Mouse (Mus musculus): ENCODE results near the gene Tlx1.

Tlx1 gene

DNA sequence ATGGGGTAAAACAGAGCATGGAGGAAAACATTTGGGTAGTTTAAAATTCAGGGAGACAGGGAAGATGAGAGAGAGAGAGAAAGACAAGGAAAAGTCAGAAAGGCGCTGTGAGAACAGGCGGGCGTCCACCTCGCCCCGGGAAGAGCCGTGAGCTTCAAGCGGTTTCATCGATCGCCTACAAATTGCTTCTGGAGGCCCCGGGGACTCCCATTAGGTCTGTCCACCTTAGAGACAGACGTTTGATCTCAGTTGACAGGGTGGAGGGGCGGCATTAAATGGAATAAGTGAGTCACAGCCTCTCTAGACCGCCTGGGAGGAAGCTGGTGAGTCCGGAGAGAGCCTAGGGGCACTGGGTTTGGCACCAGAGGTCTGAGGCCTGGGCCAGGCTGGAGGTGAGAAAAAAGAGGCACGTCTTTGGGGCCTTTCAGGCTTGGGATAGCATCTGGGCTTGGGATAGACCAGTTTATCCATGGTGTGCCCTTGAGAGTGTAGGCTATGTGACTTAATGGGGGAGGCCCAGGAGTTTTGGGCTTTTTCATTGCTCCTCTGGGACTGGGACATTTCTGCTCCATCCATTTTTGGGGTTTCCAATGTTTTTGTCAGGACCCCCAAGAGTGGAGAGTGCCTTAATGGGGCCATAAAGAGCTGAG, 4.8 kb downstream of the Tlx1 start:
- in situ Hi-C loops (cut with MboI; ENCODE audit: low pct_unique_long_range_greater_than_20kb in 1 of 2, low sequenced_read_pairs in 2 of 2, unreplicated experiment in 1 of 2) = loop anchor here (10.0 kb wide), 2 partner anchors 50 to 580 kb away; no protein-coding TSS in a partner anchor

DNA sequence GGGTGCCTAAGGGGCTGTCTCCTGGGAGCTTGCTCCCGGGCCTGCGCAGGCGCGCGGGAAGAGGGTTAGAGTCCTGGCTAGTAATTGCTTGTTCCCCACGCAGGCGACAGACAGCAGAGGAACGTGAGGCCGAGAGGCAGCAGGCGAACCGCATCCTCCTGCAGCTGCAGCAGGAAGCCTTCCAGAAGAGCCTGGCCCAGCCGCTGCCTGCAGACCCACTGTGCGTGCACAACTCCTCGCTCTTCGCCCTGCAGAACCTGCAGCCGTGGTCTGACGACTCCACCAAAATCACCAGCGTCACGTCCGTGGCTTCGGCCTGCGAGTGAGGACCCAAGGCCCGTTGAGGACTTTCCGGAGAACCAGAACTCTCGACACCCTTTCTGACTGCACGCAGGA, 5.3 kb downstream of the Tlx1 start:
- in situ Hi-C loops (cut with MboI; ENCODE audit: low pct_unique_long_range_greater_than_20kb in 1 of 2, low sequenced_read_pairs in 2 of 2, unreplicated experiment in 1 of 2) = loop anchor here (10.0 kb wide), 2 partner anchors 51 to 579 kb away; no protein-coding TSS in a partner anchor

DNA sequence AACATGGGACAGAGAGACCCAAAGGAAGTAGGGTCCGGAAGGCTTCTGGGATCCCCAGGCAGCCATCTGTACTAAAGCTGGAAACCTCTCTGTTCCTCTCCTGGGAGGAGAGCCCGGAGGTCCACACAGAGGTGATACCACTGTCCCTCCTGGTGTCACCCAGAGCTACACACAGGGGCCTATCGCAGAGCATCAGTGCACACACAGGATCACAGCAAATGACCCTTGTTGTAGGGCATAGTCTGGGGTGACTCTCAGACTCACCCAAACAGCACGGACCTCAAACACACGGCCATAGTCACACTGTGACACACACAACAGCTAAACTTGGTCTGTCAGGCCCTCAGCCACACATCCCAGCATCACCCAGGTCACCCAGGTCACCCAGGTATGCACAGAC, 5.9 kb downstream of the Tlx1 start:
- in situ Hi-C loops (cut with MboI; ENCODE audit: low pct_unique_long_range_greater_than_20kb in 1 of 2, low sequenced_read_pairs in 2 of 2, unreplicated experiment in 1 of 2) = loop anchor here (10.0 kb wide), 2 partner anchors 52 to 578 kb away; no protein-coding TSS in a partner anchor

DNA sequence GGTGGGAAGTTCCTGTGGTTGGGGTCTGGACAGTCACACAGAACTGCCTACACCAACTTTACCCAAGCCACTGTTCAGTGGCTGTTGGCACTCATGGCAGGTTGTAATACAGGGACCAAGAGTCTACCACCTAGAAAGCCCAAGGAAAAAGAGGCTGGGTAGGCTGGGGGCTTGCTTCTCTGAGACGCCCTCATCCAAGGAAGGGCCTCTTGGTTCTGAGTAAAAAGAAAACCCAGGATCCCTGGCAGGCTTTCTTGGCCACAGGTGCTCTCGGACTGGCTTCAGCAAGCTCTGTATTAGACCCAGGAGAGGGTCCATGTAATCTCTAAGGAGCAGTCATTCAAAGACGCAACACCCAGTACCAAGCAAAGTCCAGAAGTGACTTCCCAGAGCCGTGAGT, 7.7 kb downstream of the Tlx1 start:
- in situ Hi-C loops (cut with MboI; ENCODE audit: low pct_unique_long_range_greater_than_20kb in 1 of 2, low sequenced_read_pairs in 2 of 2, unreplicated experiment in 1 of 2) = loop anchor here (10.0 kb wide), 2 partner anchors 53 to 577 kb away; no protein-coding TSS in a partner anchor

DNA sequence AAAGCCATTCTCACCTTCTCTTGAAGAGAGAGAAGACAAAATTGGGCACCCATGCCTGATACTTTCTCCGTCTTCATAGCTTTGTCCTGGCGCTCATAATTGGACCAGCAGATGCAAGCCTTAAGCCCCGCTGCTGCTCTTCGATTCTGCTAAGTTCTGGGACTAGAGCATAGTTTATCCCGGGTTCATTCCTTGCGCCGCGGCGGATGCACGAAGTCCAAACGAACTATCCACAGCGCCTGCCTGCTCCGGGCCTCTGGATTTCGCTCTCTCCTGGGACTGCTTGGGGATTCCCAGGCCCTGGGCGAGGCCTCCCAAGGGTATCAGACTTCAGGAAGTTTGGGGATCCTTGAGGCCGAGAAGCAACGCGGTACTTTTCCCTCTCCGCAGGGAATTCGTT, 8.4 kb downstream of the Tlx1 start:
- in situ Hi-C loops (cut with MboI; ENCODE audit: low pct_unique_long_range_greater_than_20kb in 1 of 2, low sequenced_read_pairs in 2 of 2, unreplicated experiment in 1 of 2) = loop anchor here (10.0 kb wide), 2 partner anchors 54 to 576 kb away; no protein-coding TSS in a partner anchor

DNA sequence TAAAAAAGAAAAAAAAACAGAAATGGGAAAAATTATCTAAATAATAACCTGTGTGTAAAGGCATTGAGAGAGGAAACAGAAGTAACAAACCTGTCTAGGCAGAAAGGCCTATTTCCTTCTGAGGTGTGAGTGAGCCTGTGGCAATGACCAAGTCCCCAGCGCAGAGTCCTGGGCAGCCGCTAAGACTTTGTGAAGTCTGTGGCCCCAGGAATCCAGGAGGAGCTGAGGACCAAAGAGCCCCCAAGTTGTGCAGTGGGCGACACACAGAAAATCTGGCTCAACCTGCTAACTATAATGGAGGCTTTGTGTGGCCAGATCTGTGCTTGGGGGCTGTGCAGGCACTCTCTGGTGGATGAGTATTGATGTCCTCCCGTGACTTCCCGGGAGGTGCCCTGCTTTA, 9.0 kb downstream of the Tlx1 start:
- in situ Hi-C loops (cut with MboI; ENCODE audit: low pct_unique_long_range_greater_than_20kb in 1 of 2, low sequenced_read_pairs in 2 of 2, unreplicated experiment in 1 of 2) = loop anchor here (10.0 kb wide), 2 partner anchors 55 to 575 kb away; no protein-coding TSS in a partner anchor

DNA sequence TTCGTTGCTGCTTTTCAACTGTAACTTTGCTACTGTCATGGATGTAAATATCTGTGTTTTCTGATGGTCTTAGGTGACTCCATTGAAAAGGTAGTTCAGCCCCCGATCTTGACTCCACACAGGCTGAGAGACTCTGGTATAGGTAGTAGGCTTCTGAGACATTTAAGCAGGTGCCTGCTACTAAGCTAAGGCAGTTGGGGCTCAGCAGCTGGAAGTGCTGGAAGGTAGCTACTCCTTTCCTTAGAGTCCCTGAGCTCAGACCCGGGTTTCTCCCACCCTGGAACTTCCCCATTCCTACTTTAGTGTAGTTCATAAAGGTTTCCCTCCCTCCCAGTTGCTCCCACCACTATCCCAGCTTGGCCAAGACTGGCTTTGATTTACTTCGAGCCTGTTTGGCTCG, 9.5 kb downstream of the Tlx1 start:
- in situ Hi-C loops (cut with MboI; ENCODE audit: low pct_unique_long_range_greater_than_20kb in 1 of 2, low sequenced_read_pairs in 2 of 2, unreplicated experiment in 1 of 2) = loop anchor here (5.0 to 10.0 kb wide), 3 partner anchors 38 to 575 kb away; no protein-coding TSS in a partner anchor

DNA sequence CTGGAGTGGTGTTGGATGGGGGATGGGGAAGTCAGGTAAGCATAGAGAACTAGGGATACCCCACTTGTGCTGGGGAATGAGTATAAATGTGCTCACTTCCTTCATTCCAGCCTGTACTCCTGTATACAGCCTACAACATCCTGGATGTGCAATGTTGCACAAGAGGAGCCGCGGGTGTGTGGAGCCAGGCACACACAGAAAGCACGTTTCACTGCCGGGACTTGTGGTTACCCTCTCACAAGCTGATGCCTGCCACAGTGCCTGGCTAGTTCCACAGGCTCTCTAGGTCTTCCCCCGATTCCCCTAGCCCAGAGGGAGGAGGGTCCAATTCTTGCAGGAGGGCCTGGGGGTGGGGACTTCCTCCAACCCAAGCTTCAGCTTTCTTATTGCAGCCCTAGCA, 10.0 kb downstream of the Tlx1 start:
- in situ Hi-C loops (cut with MboI; ENCODE audit: low pct_unique_long_range_greater_than_20kb in 1 of 2, low sequenced_read_pairs in 2 of 2, unreplicated experiment in 1 of 2) = loop anchor here in 1 of 2 experiments (5.0 kb wide), 1 partner anchor 38 kb away; no protein-coding TSS in a partner anchor

DNA sequence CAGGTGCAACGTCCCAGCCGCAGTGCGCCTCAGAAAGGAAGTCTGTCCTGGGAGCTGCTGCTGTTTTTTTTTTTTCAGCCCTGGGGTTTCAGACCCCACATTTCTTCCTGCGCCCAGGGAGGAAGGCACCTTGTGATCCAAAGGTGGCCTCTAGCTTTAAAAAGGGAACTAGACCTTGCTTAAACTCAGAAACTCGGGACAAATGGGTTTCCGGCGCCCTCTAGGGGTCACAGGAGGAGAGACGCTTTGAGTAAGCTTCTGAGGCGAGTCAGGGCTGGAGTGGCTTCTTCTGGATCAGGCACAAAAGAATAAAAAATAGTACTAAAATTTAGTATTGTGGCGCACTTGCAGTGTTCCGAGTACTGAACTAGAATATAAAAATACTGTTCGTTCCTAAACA, 10.6 kb downstream of the Tlx1 start:
- in situ Hi-C loops (cut with MboI; ENCODE audit: low pct_unique_long_range_greater_than_20kb in 1 of 2, low sequenced_read_pairs in 2 of 2, unreplicated experiment in 1 of 2) = loop anchor here in 1 of 2 experiments (5.0 kb wide), 1 partner anchor 39 kb away; no protein-coding TSS in a partner anchor

DNA sequence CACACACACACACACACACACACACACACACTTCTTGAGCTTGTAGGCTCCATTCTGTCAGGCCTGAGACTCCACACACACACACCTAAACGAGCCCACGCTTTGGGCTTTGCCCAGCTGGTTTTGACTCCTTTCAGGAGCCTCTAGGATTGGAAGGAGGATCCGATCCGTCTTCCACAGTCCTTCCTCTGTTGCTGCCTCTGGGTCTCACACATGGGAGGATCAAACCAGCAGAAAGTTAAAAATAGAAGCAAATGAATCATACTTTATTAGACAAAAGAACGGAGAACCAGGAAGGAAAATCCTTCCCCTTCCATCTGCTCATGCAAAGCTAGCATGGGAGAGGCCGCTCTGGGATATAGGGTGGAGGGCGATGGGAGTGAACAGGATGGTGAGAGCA, 11.7 kb downstream of the Tlx1 start:
- in situ Hi-C loops (cut with MboI; ENCODE audit: low pct_unique_long_range_greater_than_20kb in 1 of 2, low sequenced_read_pairs in 2 of 2, unreplicated experiment in 1 of 2) = loop anchor here in 1 of 2 experiments (5.0 kb wide), 1 partner anchor 40 kb away; no protein-coding TSS in a partner anchor

DNA sequence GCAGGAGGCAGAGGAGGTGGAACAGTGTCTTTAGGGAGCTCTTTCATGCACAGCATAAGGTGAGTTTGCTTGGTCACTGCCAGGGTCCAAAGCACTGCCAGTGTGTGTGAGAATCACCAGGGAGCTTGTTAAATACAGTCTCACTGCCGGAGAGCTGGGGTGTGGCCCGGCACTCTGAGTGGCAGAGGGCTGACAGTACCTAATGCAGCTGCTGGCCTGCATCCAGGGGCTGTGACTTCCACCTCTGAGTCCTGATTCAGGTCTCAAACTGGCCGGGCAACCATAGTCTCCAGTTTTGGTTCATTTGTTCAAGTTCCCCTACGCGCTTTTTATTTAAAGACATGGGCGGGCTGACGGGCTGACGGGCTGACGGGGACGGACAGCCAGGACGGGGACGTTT, 12.4 kb downstream of the Tlx1 start:
- in situ Hi-C loops (cut with MboI; ENCODE audit: low pct_unique_long_range_greater_than_20kb in 1 of 2, low sequenced_read_pairs in 2 of 2, unreplicated experiment in 1 of 2) = loop anchor here in 1 of 2 experiments (5.0 kb wide), 1 partner anchor 41 kb away; no protein-coding TSS in a partner anchor

DNA sequence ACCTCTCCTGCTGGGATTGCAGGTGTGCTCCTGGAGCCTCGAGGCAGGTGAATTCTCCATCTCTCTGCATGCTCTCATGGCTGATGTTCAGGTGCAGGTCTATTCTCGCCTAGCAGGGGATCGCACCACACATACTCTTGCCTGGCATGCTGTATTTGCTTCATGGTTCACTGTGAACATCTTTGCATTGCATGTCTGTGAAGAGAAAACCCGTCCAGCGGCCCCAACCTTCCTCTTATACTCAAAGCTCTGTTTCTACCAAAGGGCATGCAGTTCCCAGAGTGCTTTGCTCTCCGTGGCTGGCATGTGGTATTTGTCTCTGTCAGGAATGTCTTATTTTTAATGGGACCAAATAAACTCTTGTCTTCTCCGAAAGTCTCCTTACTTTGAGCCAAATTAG, 20.0 kb downstream of the Tlx1 start:
- in situ Hi-C loops (cut with MboI; ENCODE audit: low pct_unique_long_range_greater_than_20kb in 1 of 2, low sequenced_read_pairs in 2 of 2, unreplicated experiment in 1 of 2) = loop anchor here in 1 of 2 experiments (5.0 kb wide), 1 partner anchor 47 kb away; no protein-coding TSS in a partner anchor

DNA sequence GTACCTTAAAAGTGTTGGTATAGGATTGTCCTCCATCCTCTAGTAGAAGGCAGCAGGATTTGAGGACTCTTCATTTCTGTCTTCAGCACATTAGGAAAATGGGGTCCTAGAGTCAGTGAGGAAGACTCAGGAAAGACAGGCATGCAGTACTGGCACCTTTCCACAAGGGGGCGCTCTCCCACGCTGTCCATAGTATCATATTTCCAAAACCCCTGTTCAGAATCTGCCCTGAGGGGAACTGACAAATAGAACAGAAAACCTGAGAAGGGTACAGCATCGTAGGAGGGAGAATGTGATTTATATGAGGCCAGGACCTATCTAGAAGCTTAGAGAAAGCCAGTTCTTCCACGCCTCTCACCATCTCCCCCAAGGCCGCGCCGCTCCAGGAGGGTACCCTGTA, 24.3 kb downstream of the Tlx1 start:
- in situ Hi-C loops (cut with MboI; ENCODE audit: low pct_unique_long_range_greater_than_20kb in 1 of 2, low sequenced_read_pairs in 2 of 2, unreplicated experiment in 1 of 2) = loop anchor here in 1 of 2 experiments (5.0 kb wide), 1 partner anchor 42 kb away; no protein-coding TSS in a partner anchor

DNA sequence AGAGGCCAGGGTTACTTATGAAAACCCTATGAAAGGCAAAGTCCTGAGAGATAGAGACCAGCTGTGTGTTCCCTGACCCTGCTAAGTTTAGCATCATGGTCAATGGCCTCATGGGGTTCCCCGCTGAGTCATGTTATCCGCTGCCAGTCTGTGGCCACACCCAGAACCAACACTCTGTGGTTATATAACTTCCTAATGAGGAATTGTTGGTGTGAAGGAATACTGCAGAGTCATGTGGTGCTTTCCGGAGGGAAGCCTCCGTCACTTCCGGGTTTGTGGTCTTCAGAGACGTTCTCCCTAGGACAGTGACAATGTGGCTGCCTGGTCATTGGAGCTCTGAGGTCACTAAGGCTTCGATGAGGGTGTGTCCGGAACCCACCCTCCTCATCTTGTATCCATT, 25.8 kb downstream of the Tlx1 start:
- in situ Hi-C loops (cut with MboI; ENCODE audit: low pct_unique_long_range_greater_than_20kb in 1 of 2, low sequenced_read_pairs in 2 of 2, unreplicated experiment in 1 of 2) = no loop called here

DNA sequence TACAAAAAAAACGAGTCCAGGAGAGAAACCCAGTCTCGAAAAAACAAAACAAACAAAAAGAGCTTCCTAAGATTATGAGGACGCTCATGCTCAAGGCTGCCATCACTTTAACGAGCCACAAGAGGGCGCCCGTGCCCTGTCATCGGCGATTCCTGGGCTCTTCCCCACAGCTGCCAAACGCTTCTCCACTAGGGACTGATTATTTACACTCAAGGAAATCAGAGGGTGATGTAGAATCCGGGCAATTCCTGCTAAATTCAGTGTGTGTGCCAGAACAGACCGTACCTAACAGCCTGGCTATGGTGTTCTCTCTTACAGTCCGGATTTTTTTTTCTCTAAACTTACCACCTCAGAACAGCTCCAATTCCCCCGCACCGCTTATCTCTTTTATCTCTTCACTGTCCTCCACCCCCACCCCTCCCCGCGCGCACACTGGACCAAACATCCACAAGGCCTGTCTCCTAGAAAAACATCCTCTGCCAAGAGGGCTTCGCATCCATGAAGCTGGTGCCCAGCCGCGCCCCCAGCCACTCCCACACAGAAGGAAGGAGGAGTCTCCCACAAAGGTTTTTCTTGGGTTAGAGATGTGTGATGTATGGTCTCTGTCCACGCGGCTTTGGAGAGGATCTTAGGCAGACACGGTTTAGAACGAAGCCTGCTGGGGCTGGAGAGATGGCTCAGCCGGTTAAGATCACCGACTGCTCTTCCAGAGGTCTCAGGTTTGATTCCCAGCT, 26.7 kb downstream of the Tlx1 start:
- in situ Hi-C loops (cut with MboI; ENCODE audit: low pct_unique_long_range_greater_than_20kb in 1 of 2, low sequenced_read_pairs in 2 of 2, unreplicated experiment in 1 of 2) = no loop called here

DNA sequence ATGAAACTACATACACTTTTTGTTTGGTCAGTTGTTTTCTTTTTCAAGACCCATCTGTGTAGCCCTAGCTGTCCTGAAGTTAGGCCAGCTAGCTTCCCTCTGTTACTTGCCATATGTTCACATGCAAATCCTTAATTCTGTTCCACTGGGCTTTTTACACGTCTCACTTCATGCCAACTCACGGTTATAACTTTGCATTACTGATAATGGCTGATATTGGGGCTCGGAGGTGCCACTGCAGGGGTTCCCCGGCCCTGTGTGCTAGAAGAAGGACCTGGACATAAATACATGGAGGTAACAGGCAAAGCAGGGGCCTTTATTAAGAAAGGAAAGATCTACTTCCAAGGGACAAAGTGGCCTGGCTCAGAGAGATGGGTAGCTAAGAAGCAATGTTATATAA, 29.0 kb downstream of the Tlx1 start:
- in situ Hi-C loops (cut with MboI; ENCODE audit: low pct_unique_long_range_greater_than_20kb in 1 of 2, low sequenced_read_pairs in 2 of 2, unreplicated experiment in 1 of 2) = no loop called here

DNA sequence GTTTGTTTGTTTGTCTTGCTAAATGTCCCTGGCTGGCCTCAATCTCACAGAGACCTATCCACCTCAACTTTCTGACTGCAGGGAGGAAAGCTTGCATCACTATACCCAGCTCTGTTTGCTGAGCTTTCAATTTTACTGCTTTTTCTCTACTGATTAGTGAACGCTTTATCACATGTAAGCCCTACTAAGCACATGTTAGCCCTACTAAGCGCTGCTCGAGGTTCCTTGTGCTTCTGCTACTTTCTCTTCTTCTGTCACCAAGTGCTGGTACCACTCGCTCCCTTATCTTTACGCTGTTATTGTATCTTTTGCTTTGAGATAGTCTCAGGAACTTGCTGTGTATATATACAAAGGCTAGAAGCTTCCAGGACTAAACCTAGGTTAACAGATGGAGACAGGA, 30.0 kb downstream of the Tlx1 start:
- in situ Hi-C loops (cut with MboI; ENCODE audit: low pct_unique_long_range_greater_than_20kb in 1 of 2, low sequenced_read_pairs in 2 of 2, unreplicated experiment in 1 of 2) = no loop called here

DNA sequence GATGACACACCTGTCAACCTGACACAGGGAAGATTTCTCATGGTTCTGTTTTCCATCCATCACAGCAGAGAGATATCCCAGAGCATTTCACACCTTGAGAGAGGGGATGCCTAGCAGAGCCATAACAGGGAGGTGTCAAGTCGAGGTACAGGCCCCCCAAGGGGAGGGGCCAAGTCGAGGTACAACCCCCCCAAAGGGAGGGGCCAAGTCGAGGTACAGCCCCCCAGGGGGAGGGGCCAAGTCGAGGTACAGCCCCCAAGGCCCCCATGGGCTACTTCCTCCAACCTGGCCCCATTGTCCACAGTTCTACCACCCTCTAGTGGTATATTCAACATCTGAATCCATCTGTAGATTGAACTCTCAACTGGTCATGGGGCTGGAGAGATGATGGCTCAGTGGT, 44.2 kb downstream of the Tlx1 start:
- in situ Hi-C loops (cut with MboI; ENCODE audit: low pct_unique_long_range_greater_than_20kb in 1 of 2, low sequenced_read_pairs in 2 of 2, unreplicated experiment in 1 of 2) = no loop called here

DNA sequence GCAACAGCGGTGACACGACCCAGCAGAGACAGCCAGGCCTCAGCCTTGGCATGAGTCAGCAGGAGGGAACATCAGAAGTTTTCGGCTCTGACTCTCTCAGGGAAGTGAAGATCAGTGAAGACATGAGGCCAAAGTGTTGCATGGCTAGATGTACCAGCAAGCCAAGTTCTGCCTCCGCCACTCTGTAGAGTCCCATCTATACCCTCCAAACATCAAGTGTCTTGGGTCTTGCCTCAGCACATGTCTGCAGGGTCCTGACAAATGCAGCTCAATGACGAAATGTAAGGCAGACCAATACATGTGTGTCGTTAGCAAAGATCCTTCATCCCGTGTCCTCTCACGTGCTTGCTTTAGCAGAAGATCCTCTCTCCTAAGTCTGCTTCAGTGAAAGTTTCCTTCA, 46.5 kb downstream of the Tlx1 start:
- in situ Hi-C loops (cut with MboI; ENCODE audit: low pct_unique_long_range_greater_than_20kb in 1 of 2, low sequenced_read_pairs in 2 of 2, unreplicated experiment in 1 of 2) = no loop called here
